Mouse (Mus musculus): ENCODE data around the gene Ubr1.
"Not testable (repeated sequence)": the region's sequence is repeated elsewhere in the genome, so short reads cannot be mapped to it uniquely, and the experiment has no call there.

Ubr1 gene

GRCm38 (mm10) chr2:120970559-120971080 is at the start of gene Ubr1:
TSS of gene Ubr1 (minus strand) at chr2:120970715.
- no peak for DNase-seq (ENCODE audit: extremely low read depth, low read depth, low spot score)

DNA sequence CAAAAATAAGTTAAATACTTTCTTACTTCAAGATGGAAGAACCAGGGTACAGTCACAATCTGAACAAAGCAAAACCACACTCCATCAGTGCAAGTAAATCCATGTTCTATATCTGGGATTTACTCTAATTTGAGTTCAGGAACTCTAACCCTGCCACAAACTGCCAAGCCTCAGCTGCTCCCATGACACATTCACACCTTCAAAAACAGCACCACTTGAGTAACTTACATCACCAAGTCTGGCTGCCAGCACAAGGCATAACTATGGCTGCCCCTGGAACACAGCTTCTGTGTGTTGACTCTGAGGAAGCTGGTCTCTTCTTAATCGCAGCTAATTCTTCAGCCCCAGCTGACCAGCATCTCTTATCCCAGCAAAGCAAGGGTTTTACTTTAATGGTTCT is 46.6 kb upstream of the Ubr1 start:
- no peak for DNase-seq (ENCODE audit: extremely low read depth, low read depth, low spot score)

DNA sequence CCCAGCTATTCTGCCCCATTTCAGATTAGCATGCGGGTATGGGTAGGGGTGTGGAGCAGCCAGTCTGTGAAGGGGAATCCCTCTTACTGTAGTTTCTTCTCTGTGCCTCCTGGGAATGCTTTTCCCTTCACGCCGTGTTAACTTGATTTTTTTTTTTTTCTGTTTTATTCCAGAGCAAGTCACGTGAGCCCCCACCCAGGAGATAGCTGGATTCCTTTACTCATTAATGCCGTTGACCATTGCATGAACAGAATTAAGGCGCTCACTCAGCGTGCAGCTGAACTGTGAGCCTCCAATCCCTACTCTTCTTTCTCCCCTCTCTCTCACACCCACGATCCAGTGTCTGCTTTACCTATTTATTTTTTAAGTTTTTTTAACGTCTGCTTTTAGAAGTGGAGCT is 45.7 kb upstream of the Ubr1 start:
- DNase-seq (ENCODE audit: extremely low read depth, low read depth, low spot score), result no peak

DNA sequence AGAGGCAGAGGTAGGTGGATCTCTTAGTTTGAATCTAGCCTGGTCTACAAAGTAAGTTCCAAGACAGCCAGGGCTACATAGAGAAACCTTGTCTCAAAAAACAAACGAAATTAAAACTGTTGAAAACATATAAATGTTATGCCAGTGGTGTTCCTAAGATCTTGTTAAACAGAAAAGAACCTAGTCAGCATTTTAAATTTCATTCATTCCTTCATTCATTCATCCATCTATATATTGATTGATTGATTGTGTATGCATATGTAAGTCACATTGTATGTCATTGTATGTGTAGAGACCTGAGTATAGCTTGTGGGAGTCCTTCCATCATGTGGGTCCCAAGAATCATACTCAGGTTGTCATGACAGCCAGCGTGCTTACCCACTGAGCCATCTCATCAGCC is 45.0 kb upstream of the Ubr1 start:
- DNase-seq (ENCODE audit: extremely low read depth, low read depth, low spot score), result no peak

DNA sequence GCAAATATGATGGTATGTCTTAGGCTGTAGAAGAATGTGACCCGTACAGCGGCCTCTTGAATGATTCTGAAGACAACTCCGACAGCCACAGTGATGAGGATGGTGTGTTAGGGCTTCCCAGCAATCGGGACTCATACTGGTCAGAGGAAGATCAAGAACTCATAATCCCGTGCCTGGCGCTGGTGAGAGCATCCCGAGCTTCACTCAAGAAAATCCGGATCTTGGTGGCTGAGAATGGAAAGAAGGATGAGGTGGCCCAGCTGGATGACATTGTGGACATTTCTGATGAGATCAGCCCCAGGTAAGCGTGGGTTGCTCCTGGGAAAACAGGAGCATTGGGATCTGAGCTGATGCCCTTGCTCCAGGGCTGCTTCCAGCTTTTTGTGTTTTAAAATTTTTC is 42.2 kb upstream of the Ubr1 start:
- DNase-seq (ENCODE audit: extremely low read depth, low read depth, low spot score), result no peak

- no peak for DNase-seq (ENCODE audit: extremely low read depth, low read depth, low spot score)
Measured at GRCm38 (mm10) chr2:121009071-121009677, 38.7 kb upstream of the Ubr1 start.

DNA sequence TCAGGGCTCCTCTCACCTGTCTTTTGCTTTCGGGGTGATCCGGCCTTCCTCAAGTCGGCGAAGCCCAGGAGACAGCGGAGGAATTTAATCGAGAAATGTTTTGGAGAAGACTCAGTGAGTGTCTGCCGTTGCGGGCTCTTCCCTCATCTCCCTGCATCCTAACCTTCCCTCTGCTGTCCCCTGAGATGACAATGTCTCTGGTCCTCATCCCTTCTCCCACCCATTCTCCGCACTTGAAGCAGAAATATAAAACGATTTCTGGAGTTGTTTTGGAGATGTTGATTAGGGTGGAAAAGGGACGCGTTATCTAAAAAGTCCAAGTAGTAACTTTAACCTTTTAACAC is 38.1 kb upstream of the Ubr1 start:
- DNase-seq (ENCODE audit: extremely low read depth, low read depth, low spot score), result no peak

DNA sequence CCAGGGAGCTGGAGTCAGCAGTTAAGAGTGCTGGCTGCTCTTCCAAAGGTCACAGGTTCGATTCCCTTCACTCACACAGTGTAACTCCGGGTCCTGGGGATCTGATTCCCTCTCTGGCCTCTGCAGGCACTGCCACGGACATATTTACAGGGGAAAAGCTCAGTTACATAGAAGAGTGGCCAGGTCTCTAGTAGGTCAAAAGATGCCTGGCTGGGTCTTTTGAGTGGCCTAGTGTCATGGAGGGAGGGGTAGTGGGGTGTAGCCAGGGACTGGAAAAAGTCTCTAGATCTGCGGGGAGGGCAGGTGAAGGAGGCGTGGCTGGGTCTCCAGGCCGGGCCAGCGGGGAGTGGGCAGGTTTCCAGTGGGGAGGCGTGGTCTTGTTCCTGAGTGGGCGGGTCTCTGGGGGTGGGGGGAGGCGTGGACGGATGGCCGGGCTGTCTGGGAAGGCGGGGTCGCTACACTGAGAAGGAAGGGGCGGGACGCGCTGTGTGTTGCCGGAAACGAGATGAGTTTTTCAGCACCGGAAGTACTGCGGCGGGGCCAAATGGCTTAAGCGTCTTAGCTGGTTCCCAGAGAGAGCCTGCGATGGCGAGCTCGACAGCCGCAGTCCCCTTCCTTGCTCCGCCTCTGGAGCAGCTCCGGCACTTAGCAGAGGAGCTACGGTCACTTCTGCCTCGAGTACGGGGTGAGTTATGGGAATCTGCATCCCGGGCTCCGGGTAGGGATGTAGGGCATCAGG is 37.6 kb upstream of the Ubr1 start, which contains the start of gene Ccndbp1:
Gene Ccndbp1, plus strand, starts transcription at position 479 of the 739 bp plus-strand sequence.
- peak; percentile 31 for DNase-seq (ENCODE audit: extremely low read depth, low read depth, low spot score)

GRCm38 (mm10) chr2:121006986-121007385 is 36.5 kb upstream of the Ubr1 start:
- DNase-seq (ENCODE audit: extremely low read depth, low read depth, low spot score), result no peak

DNA sequence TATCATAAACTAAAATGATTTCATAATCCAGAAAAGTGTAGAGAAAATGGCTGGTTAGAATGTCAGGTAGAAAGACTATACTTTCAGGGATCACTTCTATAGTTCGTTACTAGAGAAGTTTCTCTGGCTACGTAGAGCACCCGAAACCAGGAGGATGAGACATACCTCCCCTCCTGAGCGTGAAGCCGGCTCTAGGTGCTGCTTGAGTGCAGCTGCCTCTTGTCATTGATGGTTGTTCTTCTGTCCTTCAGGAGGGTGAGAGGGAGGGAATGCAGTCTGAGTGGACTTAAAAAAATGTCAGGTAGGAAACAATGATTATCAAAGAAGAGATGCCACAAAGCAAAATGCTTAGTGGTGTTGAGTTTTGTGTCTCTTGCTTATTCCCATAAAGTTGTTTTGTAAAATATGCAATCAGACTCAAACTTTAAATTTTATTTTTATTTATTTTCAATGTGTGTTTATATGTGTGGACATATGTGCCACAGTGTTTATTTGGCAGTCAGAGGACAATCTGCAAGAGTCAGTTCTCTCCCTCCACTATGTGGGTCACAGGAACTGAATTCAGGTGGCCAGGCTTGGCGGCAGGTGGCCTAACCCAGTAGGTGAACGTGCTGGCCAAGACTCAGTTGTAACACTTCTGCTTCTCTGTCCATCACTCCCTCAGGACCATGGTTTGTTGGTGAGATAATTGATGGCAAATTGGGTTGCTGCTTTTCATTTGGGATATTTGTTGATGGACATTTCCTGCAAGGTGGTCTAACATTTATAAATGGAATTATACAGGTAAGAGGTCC is 33.7 kb upstream of the Ubr1 start:
- no peak for DNase-seq (ENCODE audit: extremely low read depth, low read depth, low spot score)

DNA sequence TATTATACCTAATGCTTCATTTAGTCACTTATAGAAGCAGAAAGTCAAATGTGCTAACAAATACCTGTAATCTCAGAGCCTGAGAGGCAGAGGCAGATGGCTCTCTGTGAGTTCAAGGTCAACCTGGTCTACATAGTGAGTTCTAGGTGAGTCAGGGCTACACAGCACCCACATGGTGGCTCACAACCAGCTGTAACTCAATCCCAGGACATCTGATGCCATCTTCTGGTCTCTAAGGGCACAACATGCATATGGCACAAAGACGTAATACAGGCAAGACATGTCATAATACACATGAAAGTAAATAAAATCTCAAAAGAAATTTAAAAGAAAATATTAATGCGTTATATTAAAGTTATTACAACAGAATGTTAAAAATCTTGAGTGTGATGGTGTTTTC is 33.1 kb upstream of the Ubr1 start:
- no peak for DNase-seq (ENCODE audit: extremely low read depth, low read depth, low spot score)

GRCm38 (mm10) chr2:120998863-120999262 is 28.3 kb upstream of the Ubr1 start:
- no peak for DNase-seq (ENCODE audit: extremely low read depth, low read depth, low spot score)

DNA sequence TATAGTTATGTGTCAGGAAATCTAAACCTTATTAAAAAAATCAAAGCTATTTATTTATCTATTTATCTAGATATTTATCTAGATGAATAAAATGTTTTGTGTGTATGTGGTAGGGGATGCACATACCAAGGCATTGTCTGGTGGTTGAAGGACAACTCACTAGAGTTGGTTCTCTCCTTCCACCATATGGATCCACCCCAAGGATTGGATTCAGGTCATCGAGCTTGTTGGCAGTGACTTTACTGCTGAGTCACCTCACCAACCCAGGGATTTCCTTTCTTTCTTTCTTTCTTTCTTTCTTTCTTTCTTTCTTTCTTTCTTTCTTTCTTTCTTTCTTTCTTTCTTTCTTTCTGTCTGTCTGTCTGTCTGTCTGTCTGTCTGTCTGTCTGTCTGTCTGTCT is 26.1 kb upstream of the Ubr1 start:
- DNase-seq (ENCODE audit: extremely low read depth, low read depth, low spot score), result not testable (repeated sequence)

GRCm38 (mm10) chr2:120991196-120991595 is 20.7 kb upstream of the Ubr1 start:
- DNase-seq (ENCODE audit: extremely low read depth, low read depth, low spot score), result no peak

DNA sequence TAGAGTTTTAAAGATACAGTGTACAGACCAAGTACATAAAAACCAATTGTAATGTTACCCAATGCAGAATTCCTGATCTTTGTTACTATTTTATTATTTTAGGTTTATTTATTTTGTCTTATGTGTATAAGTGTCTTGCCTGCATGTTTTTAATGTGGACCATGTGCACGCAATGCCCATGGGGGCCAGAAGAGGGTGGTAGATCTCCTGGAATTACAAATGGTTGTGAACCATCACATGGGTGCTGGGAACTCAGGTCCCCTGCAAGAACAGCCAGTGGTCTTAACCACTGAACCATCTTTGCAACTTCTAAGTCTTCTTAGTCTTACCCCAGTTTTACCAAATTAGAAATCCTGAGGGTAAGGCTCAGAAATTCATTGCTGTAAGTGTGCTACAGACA is 14.7 kb upstream of the Ubr1 start:
- no peak for DNase-seq (ENCODE audit: extremely low read depth, low read depth, low spot score)

GRCm38 (mm10) chr2:120983611-120984010 is 13.1 kb upstream of the Ubr1 start:
- DNase-seq (ENCODE audit: extremely low read depth, low read depth, low spot score), result no peak

- no peak for DNase-seq (ENCODE audit: extremely low read depth, low read depth, low spot score)
Measured at GRCm38 (mm10) chr2:120980861-120981260, 10.3 kb upstream of the Ubr1 start.

DNA sequence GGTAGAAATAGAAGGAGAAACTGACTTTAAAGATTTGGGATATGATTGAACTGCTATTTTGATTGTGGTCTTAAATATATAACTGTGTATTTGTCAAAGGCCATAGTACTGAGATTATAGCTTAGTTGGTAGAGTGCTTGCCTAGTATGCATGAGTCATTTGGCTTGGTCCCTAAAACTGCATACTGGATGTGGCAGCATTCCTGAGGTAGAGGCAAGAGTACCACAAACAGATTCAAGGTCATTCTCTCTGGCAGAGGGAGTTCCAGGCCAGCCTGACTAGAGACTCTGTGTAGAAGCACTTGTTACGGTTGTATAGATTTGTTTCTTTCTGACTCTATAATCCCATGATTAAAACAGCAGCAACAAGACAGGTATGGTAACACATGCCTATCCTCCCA is 9.3 kb upstream of the Ubr1 start:
- DNase-seq (ENCODE audit: extremely low read depth, low read depth, low spot score), result no peak

DNA sequence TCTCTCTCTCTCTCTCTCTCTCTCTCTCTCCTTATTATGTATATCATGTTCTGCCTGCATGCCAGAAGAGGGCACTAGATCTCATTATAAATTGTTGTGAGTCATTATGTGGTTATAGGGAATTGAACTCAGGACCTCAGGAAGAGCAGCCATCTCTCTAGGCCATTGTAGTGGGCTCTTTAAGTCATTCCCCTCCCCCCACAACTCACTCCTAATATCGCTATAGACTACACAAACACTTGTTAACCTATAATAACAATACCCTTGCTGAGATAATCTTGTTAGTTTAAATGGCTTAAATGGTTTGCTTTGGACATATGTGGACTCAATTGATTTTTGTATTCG is 8.2 kb upstream of the Ubr1 start:
- DNase-seq (ENCODE audit: extremely low read depth, low read depth, low spot score), result no peak

- no peak for DNase-seq (ENCODE audit: extremely low read depth, low read depth, low spot score)
Measured at GRCm38 (mm10) chr2:120977926-120978692, 7.6 kb upstream of the Ubr1 start.
